Mouse (Mus musculus): Measurements from ENCODE around the gene Eva1a. TPM values are rescaled to one million over a fixed set of nuclear protein-coding genes. Genes with fewer than 3 reads are reported as not detected.

Gene Eva1a
- polyA plus RNA-seq (2015; fragmentation: Nextera tagmentation; extraction: Ambion mirVana), result 49.7 TPM in 2 replicates

DNA sequence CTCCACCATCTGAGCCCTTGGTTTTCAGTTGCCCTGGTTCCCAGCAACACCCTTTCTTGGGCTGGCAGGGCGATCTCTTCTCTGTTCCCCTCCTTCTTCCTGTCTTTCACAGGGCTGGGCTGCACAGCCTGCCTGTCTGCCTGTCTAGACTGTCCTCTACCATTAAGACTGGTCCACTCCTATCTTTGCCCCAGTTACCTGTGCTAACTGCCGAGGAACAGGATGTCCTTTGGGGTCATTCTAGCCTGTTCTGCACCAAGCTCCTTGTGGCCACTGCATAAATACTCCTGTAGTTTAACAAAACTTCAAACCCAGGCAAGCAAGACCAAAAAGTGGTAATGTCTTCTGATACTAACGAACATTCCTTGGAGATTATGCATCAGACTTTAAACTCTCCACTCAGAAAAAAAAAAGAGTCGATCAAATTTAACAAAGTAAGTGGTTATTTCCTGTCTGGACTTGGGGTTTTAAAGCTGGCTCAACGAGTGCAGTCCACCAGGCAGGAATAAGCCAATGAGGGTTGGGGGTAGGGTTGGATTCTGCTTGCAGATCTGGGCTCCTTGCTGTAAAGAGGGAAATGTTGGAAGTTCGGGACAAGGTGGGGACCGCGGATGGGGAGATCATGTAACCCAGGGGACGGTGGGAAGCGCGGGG, at the start of gene Eva1a:
Gene Eva1a, plus strand, starts transcription at position 210 of the 654 bp plus-strand sequence.
- ATAC-seq (ENCODE audit: low FRiP score, low TSS enrichment), result peak; percentile 33
- WGBS, result 10% methylated on average over 11 of the region's 11 CpGs
- no peaks in the 10 kb centered on the region for H3K36me3 ChIP-seq (ENCODE audit: insufficient read depth, low read length)
- no peaks in the 10 kb centered on the region for H3K9me3 ChIP-seq (ENCODE audit: low read length)
- H3K4me1 ChIP-seq (ENCODE audit: insufficient read depth, low read length), result peaks cover 28% of the 10 kb centered on the region
- peak within 1 kb of the TSS; percentile 83 for H3K4me2 ChIP-seq (replicated peaks; ENCODE audit: low read depth, low read length)
- peak within 1 kb of the TSS; percentile 85 for H3K9ac ChIP-seq (replicated peaks; ENCODE audit: low read length)
- H3K27me3 ChIP-seq (ENCODE audit: insufficient read depth, low read length), result no peaks in the 10 kb centered on the region
- peak within 1 kb of the TSS; percentile 94 for H3K27ac ChIP-seq (ENCODE audit: low read length)
- peak within 1 kb of the TSS; percentile 71 for H3K4me3 ChIP-seq (ENCODE audit: low read length)

DNA sequence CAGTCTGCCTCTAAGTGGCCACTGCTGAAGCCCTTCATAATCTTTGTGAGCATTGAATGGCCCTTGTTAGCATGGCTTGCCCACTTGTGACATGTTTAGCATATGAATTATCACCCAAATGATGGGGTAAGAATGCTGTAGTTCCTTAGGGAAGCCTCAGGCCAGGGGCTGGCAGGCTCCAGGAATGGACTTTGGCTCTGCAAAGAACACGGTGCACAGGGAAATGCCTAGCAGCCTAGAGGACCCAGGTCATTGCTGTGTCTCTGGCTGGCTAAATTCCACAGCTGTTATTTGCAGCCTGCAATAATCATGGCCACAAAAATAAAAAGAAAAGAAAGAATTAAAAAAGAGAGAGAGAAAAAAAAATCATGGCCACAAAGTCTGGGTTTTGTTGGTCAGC, 28.5 kb upstream of the Eva1a start:
- Histone ChIP-seq H3K27me3 (ENCODE audit: insufficient read depth, low read length) (no peaks in the 10 kb centered on the region), H3K4me2 (replicated peaks; ENCODE audit: low read depth, low read length) (no peak overlapping the region), H3K4me1 (ENCODE audit: insufficient read depth, low read length) (no peaks in the 10 kb centered on the region), H3K36me3 (ENCODE audit: insufficient read depth, low read length) (no peaks in the 10 kb centered on the region), H3K27ac (ENCODE audit: low read length) (no peak overlapping the region), H3K9me3 (ENCODE audit: low read length) (no peaks in the 10 kb centered on the region), H3K9ac (replicated peaks; ENCODE audit: low read length) (no peak overlapping the region), H3K4me3 (ENCODE audit: low read length) (no peak overlapping the region)
- 65% methylated on average over 1 of the region's 1 CpGs for WGBS
- no peak for ATAC-seq (ENCODE audit: low FRiP score, low TSS enrichment)

DNA sequence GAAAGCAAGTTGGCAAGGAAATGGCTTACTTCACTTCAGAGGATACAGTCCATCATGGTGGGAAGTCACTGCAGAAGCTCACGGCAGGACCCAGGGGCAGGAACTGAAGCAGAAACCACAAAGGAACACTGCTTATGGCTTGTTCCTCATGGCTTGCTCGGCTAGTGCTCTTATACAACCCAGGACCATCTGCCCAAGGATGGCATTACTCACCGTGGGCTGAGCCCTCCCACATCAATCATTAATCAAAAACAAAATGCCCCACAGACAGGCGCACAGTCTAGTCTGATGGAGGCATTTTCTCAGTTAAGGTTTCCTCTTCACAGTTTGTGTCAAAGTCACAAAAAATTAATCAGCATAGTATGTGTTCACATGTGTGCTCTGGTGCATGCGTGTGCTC, 19.8 kb upstream of the Eva1a start:
- WGBS, result 70% methylated on average over 5 of the region's 5 CpGs
- peak; percentile 73; the same call in 1 of the 2 replicates for ATAC-seq (ENCODE audit: low FRiP score, low TSS enrichment)
- H3K27ac ChIP-seq (ENCODE audit: low read length), result 0 out of 2 replicates have a peak overlapping the region, but pooled peaks have one; percentile 34
- no peaks in the 10 kb centered on the region for H3K9me3 ChIP-seq (ENCODE audit: low read length)
- H3K4me2 ChIP-seq (replicated peaks; ENCODE audit: low read depth, low read length), result no peak overlapping the region
- H3K9ac ChIP-seq (replicated peaks; ENCODE audit: low read length), result no peak overlapping the region
- H3K27me3 ChIP-seq (ENCODE audit: insufficient read depth, low read length), result no peaks in the 10 kb centered on the region
- no peaks in the 10 kb centered on the region for H3K36me3 ChIP-seq (ENCODE audit: insufficient read depth, low read length)
- H3K4me1 ChIP-seq (ENCODE audit: insufficient read depth, low read length), result no peaks in the 10 kb centered on the region
- H3K4me3 ChIP-seq (ENCODE audit: low read length), result no peak overlapping the region

DNA sequence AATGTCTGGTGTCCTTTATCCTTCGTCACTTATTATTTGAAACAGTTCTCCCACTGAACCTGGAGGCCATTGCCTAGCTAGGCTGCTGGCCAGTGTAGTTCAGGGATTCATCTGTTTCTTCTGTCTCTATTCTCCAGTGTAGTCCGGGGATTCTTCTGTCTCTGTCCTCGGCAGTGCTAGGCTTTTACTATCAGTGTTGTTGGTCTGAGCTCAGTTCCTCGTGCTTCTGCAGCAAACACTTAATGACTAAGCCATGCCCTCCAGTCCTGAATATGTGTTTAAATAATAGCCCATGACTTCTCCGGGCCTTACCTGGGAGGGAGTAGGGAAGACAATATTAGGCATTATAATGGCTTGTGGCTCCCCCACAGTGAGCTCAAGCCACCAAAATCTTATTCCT, 19.3 kb upstream of the Eva1a start:
- Histone ChIP-seq H3K4me1 (ENCODE audit: insufficient read depth, low read length) (no peaks in the 10 kb centered on the region), H3K27ac (ENCODE audit: low read length) (0 out of 2 replicates have a peak overlapping the region, but pooled peaks have one; percentile 34), H3K4me2 (replicated peaks; ENCODE audit: low read depth, low read length) (no peak overlapping the region), H3K27me3 (ENCODE audit: insufficient read depth, low read length) (no peaks in the 10 kb centered on the region), H3K9me3 (ENCODE audit: low read length) (no peaks in the 10 kb centered on the region), H3K36me3 (ENCODE audit: insufficient read depth, low read length) (no peaks in the 10 kb centered on the region), H3K9ac (replicated peaks; ENCODE audit: low read length) (no peak overlapping the region), H3K4me3 (ENCODE audit: low read length) (no peak overlapping the region)
- no peak for ATAC-seq (ENCODE audit: low FRiP score, low TSS enrichment)
- WGBS, result 72% methylated on average over 5 of the region's 5 CpGs

DNA sequence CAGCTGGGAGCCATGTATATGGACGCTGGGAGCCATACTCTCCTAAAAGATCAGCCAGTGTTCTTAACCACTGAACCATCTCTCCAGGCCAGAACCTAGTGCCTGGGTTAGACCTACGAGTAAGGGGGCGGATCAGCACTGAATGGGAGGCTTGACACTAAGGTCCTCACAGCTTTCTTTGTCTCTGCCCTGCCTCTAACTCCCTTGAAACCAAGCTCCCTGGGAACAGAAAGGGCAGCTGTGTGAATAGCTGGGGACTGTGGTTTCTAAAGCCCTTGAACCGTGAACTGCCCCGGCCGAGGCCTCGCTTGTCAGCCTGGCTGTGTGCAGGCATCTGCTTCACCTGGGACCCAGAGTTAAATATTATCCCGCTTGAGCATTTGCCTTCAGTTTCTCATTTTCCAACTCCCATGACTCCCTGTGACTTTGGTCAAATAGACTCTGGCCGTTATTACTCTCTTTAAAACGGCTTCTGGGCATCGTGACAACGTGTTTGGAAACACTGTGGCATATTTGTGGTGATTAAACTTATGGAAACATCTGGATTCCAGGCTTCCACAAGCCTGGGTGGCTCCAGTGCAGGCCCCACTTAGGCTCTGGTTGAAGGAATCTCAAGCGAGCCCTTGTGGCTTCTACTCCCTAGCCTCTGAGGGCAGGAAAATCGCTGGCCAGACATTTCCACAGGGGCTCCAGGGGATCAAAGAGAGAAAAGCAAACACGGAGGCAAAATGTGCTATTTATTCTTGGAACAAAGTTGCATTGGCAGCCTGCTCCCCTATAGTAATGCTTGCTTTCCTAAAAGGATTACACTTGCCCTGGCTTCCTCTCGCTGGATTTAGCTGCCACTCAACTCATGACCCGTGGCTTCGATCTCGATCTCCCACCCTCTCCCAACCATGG, 11.0 kb upstream of the Eva1a start:
- 0 out of 2 replicates have a peak overlapping the region, but pooled peaks have one; percentile 18 for H3K9ac ChIP-seq (replicated peaks; ENCODE audit: low read length)
- no peak overlapping the region for H3K4me3 ChIP-seq (ENCODE audit: low read length)
- H3K4me2 ChIP-seq (replicated peaks; ENCODE audit: low read depth, low read length), result no peak overlapping the region
- peak; percentile 98 for ATAC-seq (ENCODE audit: low FRiP score, low TSS enrichment)
- no peaks in the 10 kb centered on the region for H3K9me3 ChIP-seq (ENCODE audit: low read length)
- no peaks in the 10 kb centered on the region for H3K27me3 ChIP-seq (ENCODE audit: insufficient read depth, low read length)
- 28% methylated on average over 19 of the region's 19 CpGs for WGBS
- peak overlapping the region; percentile 96 for H3K27ac ChIP-seq (ENCODE audit: low read length)
- peaks cover 28% of the 10 kb centered on the region for H3K4me1 ChIP-seq (ENCODE audit: insufficient read depth, low read length)
- H3K36me3 ChIP-seq (ENCODE audit: insufficient read depth, low read length), result no peaks in the 10 kb centered on the region

DNA sequence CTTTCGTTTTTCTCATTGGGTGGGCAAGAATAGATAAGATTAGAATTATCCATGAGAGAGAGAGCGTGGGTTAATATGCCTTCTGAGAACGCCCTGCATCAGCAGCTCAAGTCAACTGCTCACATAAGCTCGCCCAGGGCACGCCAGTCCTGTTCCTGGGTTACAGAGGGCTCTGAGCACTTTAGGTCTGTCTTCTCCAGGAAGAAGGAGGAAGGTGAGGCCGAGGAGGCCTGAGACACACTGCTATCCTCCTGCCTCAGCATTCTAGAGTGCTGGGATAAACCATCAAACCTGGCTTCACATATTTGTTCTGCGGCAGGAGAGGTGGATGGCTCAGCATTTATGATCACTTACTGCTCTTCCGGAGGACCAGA, 10.3 kb upstream of the Eva1a start:
- Histone ChIP-seq H3K4me2 (replicated peaks; ENCODE audit: low read depth, low read length) (no peak overlapping the region), H3K4me3 (ENCODE audit: low read length) (no peak overlapping the region), H3K9me3 (ENCODE audit: low read length) (no peaks in the 10 kb centered on the region), H3K27ac (ENCODE audit: low read length) (peak overlapping the region; percentile 96), H3K27me3 (ENCODE audit: insufficient read depth, low read length) (no peaks in the 10 kb centered on the region), H3K4me1 (ENCODE audit: insufficient read depth, low read length) (peaks cover 28% of the 10 kb centered on the region), H3K9ac (replicated peaks; ENCODE audit: low read length) (0 out of 2 replicates have a peak overlapping the region, but pooled peaks have one; percentile 18), H3K36me3 (ENCODE audit: insufficient read depth, low read length) (no peaks in the 10 kb centered on the region)
- peak; percentile 9; the same call in 1 of the 2 replicates for ATAC-seq (ENCODE audit: low FRiP score, low TSS enrichment)
- 55% methylated on average over 8 of the region's 8 CpGs for WGBS

DNA sequence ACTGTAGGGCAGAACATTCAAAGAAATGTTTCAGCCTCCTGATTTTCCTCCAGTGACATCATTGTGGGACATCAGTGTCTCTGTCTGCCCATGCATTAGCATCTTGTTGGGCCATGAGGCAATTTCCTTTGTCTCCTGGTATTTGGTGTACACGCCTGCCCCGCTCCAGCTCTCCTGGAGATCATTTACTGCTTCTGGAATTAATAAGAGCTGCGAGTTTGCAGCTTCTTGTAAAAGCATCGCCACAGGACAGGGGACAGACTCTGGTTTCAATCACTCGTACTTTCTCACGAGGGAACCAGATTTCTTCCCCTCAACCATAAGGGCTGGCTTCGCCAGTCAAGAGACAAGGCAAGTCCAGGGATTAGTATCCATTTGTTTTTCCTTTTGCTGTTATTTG, 3.6 kb upstream of the Eva1a start:
- Histone ChIP-seq H3K4me3 (ENCODE audit: low read length) (no peak overlapping the region), H3K27me3 (ENCODE audit: insufficient read depth, low read length) (no peaks in the 10 kb centered on the region), H3K9me3 (ENCODE audit: low read length) (no peaks in the 10 kb centered on the region), H3K9ac (replicated peaks; ENCODE audit: low read length) (no peak overlapping the region), H3K4me1 (ENCODE audit: insufficient read depth, low read length) (peaks cover 4% of the 10 kb centered on the region; the same call in 1 of the 2 replicates), H3K4me2 (replicated peaks; ENCODE audit: low read depth, low read length) (no peak overlapping the region), H3K36me3 (ENCODE audit: insufficient read depth, low read length) (no peaks in the 10 kb centered on the region), H3K27ac (ENCODE audit: low read length) (no peak overlapping the region)
- no peak for ATAC-seq (ENCODE audit: low FRiP score, low TSS enrichment)
- 64% methylated on average over 7 of the region's 7 CpGs for WGBS

DNA sequence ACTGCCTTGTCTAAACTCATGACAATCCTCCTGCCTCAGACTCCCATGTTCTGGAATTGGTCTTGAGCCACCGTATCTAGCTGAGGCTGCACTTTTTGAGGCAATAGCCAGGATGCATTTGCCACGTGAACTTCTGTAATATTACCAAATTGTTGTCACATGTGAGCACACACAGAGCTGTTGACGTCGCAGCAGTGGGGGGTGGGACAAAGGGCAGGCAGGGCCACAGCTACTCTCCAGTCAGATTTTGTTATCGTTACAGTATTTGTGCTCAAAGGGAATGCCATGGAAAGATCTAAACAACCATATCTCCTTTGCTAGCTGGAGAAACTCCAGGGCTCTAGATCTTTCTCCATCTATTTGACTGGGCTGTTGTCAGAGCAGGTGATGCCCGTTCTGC, 1.6 kb upstream of the Eva1a start:
- WGBS, result 79% methylated on average over 6 of the region's 6 CpGs
- H3K4me1 ChIP-seq (ENCODE audit: insufficient read depth, low read length), result peaks cover 15% of the 10 kb centered on the region
- no peak for ATAC-seq (ENCODE audit: low FRiP score, low TSS enrichment)

DNA sequence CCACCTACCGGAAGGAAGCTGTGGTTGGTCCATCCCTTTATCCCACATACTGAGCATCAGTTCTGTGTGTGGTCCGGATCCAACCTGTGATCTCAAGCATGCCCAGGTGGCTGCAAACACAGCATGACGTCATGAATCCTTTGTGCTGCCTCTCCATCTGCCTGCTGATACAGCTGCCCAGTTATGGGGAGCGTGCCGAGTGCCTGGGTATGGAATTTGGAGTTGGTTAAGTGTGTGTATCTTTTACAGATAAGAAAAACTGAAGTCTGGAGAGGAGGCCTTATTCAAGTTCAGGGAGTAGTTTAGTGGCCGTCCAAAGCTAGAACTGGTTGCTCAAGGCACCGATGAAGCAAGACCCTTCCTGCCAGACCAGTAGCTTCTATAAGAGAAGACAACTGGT, 875 bp upstream of the Eva1a start:
- ATAC-seq (ENCODE audit: low FRiP score, low TSS enrichment), result no peak

More for the DNA sequence above, 1.6 kb upstream of the Eva1a start:
- Histone ChIP-seq H3K27ac (ENCODE audit: low read length) (no peak overlapping the region), H3K9me3 (ENCODE audit: low read length) (no peaks in the 10 kb centered on the region), H3K36me3 (ENCODE audit: insufficient read depth, low read length) (no peaks in the 10 kb centered on the region), H3K27me3 (ENCODE audit: insufficient read depth, low read length) (no peaks in the 10 kb centered on the region), H3K4me3 (ENCODE audit: low read length) (no peak overlapping the region), H3K4me2 (replicated peaks; ENCODE audit: low read depth, low read length) (no peak overlapping the region), H3K9ac (replicated peaks; ENCODE audit: low read length) (no peak overlapping the region)

More for the DNA sequence above, 875 bp upstream of the Eva1a start:
- H3K9ac ChIP-seq (replicated peaks; ENCODE audit: low read length), result no peak overlapping the region
- peaks cover 22% of the 10 kb centered on the region for H3K4me1 ChIP-seq (ENCODE audit: insufficient read depth, low read length)
- H3K4me3 ChIP-seq (ENCODE audit: low read length), result no peak overlapping the region
- H3K4me2 ChIP-seq (replicated peaks; ENCODE audit: low read depth, low read length), result no peak overlapping the region
- H3K36me3 ChIP-seq (ENCODE audit: insufficient read depth, low read length), result no peaks in the 10 kb centered on the region
- no peaks in the 10 kb centered on the region for H3K9me3 ChIP-seq (ENCODE audit: low read length)
- 78% methylated on average over 7 of the region's 7 CpGs for WGBS
- no peaks in the 10 kb centered on the region for H3K27me3 ChIP-seq (ENCODE audit: insufficient read depth, low read length)
- no peak overlapping the region for H3K27ac ChIP-seq (ENCODE audit: low read length)

Measured in kidney, embryonic 16.5 days (tissue).